Mouse (Mus musculus) c-Kit-positive CD71-positive TER-119-negative erythroid progenitor cells, embryonic 14.5 days (primary cell): ENCODE measurements around the gene Trpc4ap.
"Not testable (repeated sequence)": the region's sequence is repeated elsewhere in the genome, so short reads cannot be mapped to it uniquely, and the experiment has no call there.

ENCODE experiments used
- DNase-seq: peaks from one replicate; pipeline ENCODE4 v3.0.0-alpha.2; 2013; ENCODE audit warnings: low read depth

Trpc4ap gene

DNA sequence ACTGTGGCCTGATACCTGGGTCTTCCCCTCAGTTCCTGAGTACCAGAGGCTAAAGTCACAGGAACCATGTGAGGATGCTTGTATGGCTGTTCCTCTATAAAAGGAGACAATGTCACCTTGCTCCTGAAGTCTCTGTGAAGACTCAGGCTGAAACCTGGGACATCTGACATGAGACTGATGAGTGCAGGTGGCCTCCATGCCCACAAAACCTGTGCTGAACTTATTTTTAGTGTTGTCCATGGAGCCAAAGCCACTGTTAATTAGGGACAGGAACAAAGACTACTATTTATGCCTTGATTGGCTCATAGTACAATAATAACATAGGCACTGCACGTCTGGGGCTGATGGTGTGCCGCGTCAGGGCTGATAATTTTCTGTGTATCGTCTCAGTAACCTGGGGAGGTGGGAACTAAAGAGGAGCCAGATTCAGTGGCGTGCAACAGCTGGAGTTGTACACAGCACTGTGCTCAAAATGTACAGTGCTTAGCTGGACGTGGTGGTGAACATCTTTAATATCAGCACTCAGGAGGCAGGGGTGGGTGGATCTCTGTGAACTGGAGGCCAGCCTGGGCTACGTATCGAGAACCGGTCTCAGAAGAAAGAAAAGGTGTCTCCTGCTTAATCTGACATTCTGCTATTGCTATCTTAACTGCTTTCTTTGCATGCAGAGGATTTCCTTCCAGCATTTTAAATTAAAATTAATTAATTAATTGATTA lies 80.2 kb downstream of the Trpc4ap start:
- DNase-seq = no peak

DNA sequence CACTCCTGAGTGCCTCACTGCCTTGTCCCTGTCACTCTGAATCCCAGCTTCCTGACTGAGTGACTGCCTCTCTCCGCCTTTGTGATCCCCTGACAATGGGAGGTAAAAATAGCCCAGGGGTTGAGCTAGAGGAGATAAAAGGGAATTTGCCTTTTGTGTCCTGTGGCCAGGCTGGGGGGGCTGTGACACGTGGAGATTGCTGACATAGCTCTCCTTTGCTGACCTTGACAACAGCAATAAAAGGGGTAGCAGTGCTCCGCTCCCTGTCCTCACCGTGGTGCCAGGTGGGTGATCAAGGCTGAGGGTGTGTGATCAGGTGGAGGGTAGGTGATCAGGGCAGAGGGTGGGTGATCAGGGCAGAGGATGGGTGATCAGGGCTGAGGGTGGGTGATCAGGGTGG lies 81.2 kb downstream of the Trpc4ap start, which contains the start of gene Myh7b:
Gene Myh7b, plus strand, starts transcription at position 235 of the 400 bp plus-strand sequence.
- DNase-seq = no peak

DNA sequence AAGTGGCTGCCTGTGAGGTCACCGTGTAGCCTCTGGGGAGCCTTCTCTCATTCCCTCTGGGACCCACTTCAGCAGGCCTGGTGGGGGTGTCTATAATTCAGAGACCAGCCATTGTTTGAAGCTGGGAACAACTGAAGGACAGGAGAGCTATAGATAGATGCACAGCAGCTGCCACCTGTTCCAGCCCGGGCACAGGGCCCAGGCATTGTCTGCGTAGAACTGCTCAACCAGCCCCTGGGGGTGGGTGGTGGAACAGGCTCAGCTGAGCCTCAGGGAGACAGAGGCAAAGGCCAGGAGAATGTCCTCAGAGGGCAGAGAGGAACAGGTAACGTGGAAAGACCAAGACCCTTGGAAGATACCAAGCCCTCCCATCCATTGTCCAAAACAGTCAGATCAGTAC lies 85.8 kb downstream of the Trpc4ap start:
- no peak for DNase-seq

DNA sequence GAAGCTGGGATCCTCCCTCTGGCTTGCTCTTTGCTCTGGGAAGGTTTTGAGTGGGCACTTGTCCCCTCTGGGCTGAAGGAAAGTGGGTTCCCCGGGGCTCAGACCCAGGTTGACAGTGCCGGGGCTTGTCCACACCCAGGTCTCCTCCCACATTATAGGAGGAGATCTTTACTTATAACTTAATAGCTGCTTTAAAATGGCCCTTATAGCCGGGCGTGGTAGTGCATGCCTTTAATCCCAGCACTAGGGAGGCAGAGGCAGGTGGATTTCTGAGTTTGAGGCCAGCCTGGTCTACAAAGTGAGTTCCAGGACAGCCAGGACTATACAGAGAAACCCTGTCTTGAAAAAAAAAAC lies 87.0 kb downstream of the Trpc4ap start:
- not testable (repeated sequence) for DNase-seq

DNA sequence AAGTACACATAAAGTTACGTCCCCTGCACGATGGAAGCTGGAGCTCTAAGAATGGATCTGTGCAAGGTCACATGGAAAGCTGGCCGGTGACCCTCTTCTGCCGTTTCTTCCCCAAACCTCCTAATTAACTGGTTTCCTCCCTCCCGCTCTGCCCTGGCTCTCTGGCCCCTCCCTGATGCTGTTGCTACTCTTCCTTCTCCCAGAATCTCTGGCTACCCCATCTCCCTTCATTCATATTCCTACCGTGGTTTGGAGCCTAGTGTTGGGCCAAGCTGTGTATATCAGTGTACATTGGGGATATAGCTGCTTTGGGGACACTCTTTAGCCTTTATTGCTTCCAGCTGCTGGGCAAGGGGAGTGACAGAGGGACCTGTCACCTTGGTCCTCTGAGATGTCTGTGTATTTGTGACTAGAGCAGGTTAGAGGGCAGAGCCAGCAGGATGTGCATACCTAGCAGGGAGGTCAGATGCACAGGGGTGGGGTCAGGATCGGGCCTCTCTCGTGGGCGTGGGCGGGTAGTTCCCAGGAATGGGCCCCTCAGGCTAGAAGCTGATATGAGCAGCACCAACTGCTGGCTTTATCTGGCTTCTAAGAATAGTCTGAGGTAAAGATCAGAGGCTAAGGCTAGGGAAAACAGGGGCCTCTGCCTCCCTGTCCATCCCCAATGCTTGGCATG lies 87.5 kb downstream of the Trpc4ap start:
- peak; percentile 72 for DNase-seq

DNA sequence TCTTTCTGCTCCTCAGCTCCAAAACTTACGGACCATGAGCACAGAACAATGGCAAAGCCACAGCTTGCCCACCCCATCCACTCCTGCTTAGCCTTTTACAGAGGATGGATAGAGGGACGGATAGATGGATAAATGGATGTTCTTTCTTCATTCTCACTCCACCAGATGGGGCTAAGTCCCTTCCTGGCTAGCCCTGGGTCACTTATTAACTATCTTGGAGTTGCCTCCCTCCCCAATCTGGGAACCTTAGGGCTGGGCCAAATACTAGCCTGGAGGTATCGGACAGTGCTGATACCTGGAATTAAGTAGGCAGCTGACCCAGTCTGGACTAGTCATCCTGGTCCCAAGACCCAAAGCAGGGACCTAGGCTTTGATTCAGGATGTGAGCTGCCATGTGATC lies 88.5 kb downstream of the Trpc4ap start:
- no peak for DNase-seq

DNA sequence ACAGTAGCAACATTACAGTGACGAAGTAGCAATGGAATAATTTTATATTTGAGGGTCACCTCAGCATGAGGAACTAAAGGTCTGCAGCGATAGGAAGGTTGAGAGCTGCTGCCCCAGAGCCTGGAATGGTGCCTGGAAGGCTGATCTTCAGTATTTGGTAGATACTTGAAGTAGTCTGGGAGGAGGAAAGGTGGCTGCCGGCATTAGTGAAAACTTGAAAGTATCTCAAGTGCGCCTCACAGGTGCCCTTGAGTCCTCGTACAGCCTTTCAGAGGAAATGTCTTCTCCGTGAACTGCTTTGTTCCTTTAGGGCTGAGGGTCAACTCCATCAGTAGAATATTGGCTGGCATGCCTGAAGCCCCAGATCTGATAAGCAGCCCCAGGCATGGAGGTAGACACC lies 96.7 kb downstream of the Trpc4ap start:
- no peak for DNase-seq

DNA sequence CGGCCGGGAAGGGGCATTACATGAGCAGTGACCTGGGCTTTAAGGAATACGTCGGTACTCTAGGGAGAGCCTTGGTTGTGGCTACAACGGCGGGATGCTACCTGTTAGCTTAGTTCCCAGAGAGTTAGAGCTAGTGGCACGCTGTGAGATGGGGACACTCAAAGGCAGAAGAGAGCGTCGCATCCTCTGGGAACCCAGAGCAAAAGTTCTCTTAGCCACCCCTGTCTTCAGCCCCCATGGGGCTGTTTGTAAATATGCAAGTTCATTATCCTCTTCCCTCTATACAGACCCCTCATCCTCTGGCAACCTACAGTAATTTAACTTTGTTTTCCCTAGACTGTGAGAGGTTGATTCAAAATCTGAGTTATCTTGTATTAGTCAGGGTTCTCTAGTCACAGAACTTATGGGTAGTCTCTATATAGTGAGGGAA lies 99.3 kb downstream of the Trpc4ap start:
- no peak for DNase-seq

DNA sequence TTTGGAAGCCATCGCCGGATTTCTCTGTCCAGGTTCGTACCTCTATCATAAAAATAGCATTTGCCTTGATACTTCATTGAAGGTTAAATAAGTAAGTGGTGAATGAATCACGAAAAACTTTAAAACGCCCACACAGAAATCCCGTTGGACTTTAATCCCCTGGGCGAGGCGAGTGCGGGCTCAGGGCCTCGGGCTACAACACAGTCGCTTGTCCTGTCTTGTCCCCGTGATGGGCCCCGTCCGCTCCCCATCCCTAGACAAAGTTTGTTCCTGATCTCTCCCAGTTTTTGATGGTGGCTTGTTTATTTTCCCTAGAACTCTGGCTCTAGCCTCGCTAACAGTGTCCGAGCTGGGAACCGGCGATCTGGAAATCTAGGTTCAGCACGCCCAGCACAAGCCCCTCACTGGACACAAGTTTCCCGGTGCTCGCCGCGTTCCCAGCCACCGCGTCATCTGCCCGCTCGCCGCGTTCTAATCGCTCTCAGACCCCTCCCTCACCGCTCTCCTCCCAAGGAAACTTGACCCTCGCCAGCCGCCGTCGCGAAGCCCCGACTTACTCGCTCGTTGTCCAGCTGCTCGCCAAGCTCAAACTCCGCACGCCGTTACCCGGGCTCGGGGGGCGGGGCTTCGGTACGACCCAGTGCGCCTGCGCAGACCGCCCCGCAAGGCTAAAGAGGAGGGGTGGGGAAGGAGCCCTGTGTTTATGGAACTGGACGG lies 99.9 kb downstream of the Trpc4ap start, which contains the start of gene Gss:
Gene Gss, minus strand, starts transcription at position 674 of the 717 bp plus-strand sequence.
- peak; percentile 89 for DNase-seq

DNA sequence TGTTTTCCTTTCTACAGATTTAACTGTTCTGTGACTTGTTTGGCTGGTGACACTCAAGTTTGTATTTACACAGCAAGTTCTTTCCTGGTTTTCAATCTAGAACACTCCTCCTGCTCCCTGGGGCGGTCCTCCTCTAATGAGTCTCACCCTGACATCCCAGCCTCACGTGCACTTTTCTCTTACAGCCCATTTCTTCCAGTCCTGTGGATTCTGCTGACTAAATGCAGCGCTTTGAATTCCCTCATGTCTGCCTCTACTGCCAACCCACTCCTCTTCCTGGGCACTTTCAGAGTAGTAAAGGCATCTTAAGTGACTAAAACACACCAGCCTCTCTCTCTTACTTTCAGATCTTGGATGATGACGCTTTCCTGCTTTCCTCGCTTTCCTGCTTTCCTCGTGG lies 100.5 kb downstream of the Trpc4ap start:
- DNase-seq = no peak

DNA sequence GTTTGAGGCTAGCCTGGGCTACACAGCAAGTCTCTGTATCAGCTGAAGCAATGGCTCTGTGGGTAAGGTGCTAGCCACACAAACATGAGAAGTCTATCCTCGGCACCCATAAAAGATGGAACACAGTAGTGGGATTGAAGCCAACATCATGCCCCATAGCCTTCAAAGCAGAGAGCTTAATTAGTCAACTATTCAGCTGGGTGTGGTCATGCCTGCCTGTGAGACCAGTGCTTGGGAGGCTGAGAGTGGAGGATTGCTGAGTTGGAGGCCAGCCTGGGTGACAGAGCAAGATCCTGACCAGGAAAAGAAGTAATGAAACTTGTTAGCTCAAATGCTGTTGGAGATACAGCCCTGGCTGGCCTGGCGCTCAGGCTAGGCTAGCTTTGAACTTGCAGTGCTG lies 101.3 kb downstream of the Trpc4ap start:
- no peak for DNase-seq

DNA sequence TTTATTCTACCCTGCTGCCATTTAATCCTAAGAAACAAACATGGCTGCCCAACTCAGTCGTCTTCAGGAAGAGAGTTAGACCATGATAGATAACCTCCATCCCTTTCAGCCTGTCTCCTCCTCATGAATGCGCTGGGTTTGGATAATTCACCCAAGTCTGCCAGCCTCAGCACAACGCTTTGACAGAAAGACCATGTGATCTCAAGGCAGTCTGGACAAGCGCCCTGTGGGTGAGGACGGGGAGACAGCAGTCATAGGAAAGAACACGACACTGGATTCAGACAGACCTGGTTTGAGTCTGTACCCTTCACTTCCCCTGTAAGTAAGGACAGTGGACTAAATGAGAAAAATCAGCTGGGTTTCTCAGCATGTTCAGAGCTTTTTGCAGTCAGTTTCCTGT lies 102.7 kb downstream of the Trpc4ap start:
- DNase-seq = no peak

DNA sequence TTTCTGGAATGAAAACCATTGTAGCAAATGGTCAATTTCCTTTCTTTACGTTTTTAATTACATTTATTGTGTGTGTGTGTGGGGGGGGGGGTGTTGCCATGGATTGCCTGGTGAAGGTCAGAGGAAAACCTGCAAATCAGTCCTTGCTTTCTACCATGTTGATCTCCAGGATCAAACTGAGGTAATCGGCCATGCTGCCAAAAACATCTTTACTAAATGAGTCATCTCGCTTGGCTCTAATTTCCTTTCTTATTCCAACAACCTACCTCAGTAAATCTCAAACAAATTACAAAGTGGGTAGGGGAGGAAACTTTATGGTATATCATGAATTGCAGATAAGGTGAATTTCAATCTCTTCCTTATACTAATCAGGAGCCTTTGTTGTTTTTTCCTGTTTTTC lies 104.0 kb downstream of the Trpc4ap start:
- no peak for DNase-seq

DNA sequence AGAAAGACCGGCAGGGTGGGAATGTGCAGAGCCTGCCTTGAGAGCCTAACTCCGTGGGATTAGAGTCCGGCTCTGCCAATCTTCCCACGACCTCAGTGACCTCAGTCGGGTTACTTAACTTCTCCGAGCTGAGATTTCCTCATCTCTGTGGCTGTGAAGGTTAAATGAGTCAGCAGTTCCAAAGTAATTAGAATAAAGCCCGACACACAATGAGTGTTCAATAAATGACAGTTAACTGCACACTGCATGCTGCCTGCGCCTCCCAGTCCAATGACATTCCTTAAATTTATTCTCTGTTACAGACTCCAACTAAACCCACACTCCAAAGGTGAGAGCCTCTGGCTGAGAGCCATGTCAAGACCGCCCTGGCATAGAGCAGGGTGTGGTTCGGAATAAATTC lies 106.7 kb downstream of the Trpc4ap start:
- DNase-seq = no peak

DNA sequence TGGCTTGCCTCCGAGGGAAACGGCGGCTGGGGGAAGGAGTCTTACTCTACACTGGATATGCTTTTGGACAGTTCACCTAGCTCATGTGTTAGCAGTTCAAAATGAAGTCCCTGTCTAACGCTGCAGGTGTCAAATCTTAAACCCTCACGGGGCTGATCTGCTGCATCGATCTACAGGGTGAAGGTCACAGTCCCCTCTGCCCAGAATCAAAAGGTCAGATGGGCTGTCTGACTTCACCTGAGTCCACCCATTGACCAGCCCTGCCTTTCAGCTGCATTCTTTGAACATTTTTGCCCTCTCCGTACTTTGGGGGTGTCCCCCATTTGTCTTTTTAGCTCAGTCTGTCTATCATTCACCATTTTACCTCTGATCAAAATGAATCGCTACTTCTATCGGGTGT lies 107.1 kb downstream of the Trpc4ap start:
- no peak for DNase-seq
